Mouse (Mus musculus) cortical plate, adult 2 months (tissue): ENCODE results near the gene Kif21b.

Source experiments
- CTCF ChIP-seq: fragments of 200-500 bp; IDR thresholded peaks from 2 replicates; pipeline ENCODE4 v1.5.1; 2011; ENCODE audit warnings: mild to moderate bottlenecking, control low read depth, low read length; ENCODE audit not compliant: insufficient read depth; ENCODE audit errors: extremely low read depth
- POLR2A ChIP-seq: fragments of 200-500 bp; IDR thresholded peaks from 2 replicates; pipeline ENCODE4 v1.6.1; 2011; ENCODE audit warnings: mild to moderate bottlenecking, low read length, control low read depth; ENCODE audit not compliant: insufficient read depth; ENCODE audit errors: extremely low read depth

DNA sequence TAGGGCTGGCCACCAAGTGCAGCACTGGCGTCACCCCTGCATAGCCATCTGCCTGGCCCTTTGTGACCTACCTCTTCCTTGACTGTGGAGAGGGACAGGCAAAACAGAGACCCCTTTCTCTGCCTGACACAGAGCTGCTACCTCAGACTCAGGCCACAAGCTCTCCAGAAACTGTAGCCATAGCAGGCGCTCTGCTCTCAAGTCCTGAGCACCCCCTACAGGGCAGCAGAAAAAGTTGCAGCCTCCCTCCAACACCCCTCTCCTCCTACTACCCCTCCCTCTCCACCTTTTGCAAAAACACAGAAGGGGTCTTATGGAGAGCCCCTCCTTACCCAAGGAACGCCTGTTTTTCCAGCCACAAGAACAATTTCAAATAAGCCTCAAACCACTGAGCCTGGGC, 81.6 kb downstream of the Kif21b start, which contains the start of gene Mroh3:
- no peak for TF ChIP-seq POLR2A
- TF ChIP-seq CTCF = peak; percentile 77
